Mouse (Mus musculus): Measurements from ENCODE around the gene Tead3.
"Not testable (repeated sequence)": the region's sequence is repeated elsewhere in the genome, so short reads cannot be mapped to it uniquely, and the experiment has no call there.

Tead3 gene

DNA sequence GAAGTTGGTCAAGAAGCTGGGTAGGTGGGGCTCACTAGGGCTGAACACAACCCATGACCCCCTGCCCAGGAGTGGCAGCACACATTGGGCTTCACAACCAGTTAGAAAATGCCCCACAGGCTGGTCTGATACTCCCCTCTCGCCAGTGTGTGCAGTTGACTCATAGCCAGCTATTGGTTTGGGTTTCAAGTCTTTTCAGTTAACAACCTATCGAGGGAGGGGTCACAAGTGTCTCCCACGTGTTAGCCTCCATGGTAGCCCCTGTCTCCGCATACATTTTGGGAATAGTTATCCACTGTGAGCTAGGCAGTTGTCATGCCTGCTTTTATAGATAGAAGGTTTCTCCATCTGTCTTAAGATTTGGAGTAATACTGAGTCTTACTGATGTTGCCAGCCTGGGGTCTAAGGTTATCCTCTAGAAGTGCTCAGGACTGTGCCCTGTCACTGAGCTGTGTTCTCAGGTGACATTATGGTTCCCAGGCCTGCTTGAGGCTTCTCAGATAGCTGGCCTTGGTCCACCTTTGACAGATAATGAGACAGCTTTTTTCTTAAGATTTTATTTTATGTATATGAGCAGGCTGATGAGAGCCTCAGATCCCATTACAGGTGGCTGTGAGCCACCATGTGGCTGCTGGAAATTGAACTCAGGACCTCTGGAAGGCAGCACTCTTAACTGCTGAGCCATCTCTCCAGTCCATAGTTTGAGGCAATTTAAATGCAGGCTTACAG, 20.9 kb downstream of the Tead3 start:
- peak; percentile 21 for DNase-seq

- peak; percentile 57 for DNase-seq
Observed at GRCm38 (mm10) chr17:28328946-28329345, 21.7 kb downstream of the Tead3 start.

DNA sequence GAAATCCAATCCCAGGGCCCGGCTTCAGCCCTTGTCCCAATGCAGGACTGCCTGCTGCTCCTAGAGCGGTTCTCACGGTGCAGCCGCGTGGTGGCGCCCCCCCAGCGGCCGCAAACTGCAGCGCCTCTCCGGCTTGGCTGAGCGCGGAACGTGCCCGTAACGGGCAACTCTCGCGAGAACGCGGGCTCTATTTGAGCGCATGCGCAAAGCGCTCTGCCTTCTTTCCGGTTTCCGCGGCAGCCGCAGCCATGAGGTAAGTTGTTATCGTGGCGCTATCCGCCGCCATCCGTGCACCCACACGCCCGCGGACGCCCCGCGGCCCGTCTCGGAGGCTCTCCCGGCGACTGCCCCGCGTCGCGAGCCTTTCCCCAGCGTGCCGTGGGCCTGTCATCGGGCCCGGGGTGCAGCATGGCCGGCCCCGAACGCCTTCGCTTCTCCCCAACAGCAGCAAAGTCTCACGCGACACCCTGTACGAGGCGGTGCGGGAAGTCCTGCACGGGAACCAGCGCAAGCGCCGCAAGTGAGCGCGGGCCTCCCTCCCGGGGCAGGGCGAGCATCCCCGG, 22.2 kb downstream of the Tead3 start, which contains the start of gene Rpl10a:
Gene Rpl10a (plus strand): TSS at position 106 of the 563 bp plus-strand sequence.
- peak; percentile 99 for DNase-seq

DNA sequence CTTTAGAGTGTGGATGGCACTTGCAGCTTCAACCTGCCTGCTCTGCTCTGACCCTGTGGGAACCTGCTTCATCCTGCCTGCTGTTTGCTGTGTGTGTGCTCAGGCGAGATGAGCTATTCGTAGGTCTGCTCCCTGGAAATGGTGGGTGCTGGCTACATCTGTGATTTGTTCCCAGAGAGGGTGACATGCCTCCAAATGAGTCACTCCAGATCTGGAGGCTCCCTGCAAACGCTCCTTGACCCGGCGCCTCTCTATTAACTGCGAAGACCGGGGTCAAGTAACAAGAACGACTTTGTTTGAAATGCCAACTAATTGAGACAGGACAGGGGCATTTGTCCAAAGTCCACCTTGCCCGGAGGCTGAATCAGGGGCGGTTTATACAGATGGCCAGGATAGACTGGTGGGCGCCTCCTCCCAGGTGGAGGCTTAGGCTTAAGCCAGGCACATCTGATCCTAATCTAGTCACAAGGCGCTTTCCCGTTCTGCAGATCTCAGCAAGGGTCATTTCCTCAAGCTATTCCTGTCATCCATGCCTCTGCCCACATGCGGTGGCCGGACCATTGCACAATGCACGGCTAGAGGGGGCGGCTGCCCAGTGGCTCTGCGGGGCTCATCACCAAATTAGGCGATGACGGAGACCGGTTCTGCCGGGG, 22.8 kb downstream of the Tead3 start:
- DNase-seq = peak; percentile 70

- DNase-seq = no peak
Observed at GRCm38 (mm10) chr17:28326951-28327350, 23.7 kb downstream of the Tead3 start.

GRCm38 (mm10) chr17:28325751-28326150, 24.9 kb downstream of the Tead3 start:
- peak; percentile 17 for DNase-seq

- DNase-seq = not testable (repeated sequence)
Observed at GRCm38 (mm10) chr17:28324416-28324815, 26.2 kb downstream of the Tead3 start.

GRCm38 (mm10) chr17:28323786-28324185, 26.8 kb downstream of the Tead3 start:
- DNase-seq = no peak

GRCm38 (mm10) chr17:28321700-28322099, 28.9 kb downstream of the Tead3 start:
- DNase-seq = no peak

DNA sequence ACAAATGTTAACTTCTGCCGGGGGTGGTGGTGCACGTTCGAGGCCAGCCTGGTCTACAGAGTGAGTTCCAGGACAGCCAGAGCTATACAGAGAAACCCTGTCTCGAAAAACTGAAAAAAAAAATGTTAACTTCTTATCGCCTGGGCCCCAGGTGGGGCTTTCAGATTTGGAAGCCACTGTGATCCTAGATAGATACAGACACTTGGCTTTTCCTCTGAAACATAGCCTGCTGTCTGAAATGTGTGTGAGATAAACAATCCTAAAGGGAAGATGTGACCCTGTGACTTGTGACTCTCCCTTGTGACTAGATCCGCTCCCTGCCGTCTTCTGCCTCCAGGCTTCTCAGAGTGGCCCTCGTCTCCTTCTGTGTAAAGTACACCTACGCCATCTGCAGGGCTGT, 32.9 kb downstream of the Tead3 start:
- no peak for DNase-seq

DNA sequence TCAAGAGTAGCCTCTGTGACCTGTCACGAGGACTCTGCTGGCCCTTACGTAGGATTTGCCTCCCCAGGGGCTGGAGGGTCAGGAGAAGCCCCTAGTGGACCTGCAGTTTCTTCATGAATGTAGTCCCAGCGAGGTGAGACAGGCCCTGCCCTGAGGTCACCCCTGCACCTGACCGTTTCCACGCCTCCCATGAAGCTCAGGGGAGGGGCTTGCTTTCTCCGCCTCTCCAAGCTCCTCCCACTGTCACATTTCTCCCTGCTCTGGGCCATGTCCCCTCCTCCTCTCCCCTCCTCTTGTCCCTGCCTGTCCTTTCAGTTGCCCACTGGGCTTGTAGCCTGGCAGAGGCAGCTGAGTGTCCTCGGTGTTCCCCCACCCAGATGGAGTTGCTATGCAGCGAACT, 33.5 kb downstream of the Tead3 start:
- DNase-seq = no peak

- no peak for DNase-seq
Observed at GRCm38 (mm10) chr17:28316476-28316875, 34.1 kb downstream of the Tead3 start.

- no peak for DNase-seq
Observed at GRCm38 (mm10) chr17:28315611-28316160, 34.9 kb downstream of the Tead3 start.

GRCm38 (mm10) chr17:28313880-28314225, 36.8 kb downstream of the Tead3 start:
- no peak for DNase-seq

- peak; percentile 99 for DNase-seq
Observed at GRCm38 (mm10) chr17:28313212-28313879, 37.3 kb downstream of the Tead3 start, which contains the start of gene Fance. Gene Fance (plus strand): TSS chr17:28313519.

- DNase-seq = peak; percentile 66
Observed at GRCm38 (mm10) chr17:28312232-28313211, 38.1 kb downstream of the Tead3 start.

- no peak for DNase-seq
Observed at GRCm38 (mm10) chr17:28311366-28312132, 39.1 kb downstream of the Tead3 start.

DNA sequence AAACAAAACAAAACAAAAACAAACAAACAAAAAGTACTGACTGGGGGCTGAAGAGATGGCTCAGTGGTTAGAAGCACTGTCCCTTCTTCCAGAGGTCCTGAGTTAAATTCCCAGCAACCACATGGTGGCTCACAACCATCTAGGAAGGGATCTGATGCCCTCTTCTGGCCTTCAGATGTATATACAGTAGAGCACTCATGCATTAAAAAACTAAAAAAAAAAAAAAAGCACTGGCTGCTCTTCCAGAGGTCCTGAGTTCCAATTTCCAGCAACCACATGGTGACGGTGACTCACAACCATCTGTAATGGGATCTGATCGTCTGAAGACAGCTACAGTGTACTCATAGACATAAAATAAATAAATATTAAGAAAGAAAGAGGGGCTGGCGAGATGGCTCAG, 39.8 kb downstream of the Tead3 start:
- no peak for DNase-seq

GRCm38 (mm10) chr17:28308297-28309195, 42.1 kb downstream of the Tead3 start:
- peak; percentile 96 for DNase-seq

DNA sequence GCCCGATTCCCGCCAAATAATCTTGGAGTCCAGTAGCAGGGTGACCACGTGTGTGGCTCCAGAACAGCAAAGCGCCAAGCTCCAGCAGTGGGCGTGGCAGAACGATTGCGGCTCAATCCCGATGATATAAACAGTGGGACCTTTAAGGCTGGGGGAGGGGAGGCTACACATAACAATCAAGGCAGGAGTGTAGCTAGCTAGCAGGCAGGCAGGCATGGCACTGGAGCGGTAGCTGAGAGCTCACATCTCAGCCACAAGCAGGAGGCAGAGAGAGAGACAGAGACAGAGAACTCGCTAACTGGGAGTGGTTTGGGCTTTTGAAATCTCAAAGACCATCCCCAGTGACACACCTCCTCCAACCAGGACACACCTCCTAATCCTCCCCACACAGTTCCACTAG, 45.4 kb downstream of the Tead3 start:
- DNase-seq = no peak

Data from kidney, postnatal 10 days (tissue).